Mouse (Mus musculus): ENCODE results near the gene Appl1. TPM values are rescaled to one million over a fixed set of nuclear protein-coding genes. Genes with fewer than 3 reads are reported as not detected.

The Appl1 gene
- 0.41 and 0.78 TPM in 2 replicates for polyA plus RNA-seq (2012; rRNA removed)

GRCm38 (mm10) chr14:26971106-26971789 is at the start of gene Appl1:
TSS of gene Appl1 (minus strand) at chr14:26971232.

GRCm38 (mm10) chr14:26994211-26994741 is 23.2 kb upstream of the Appl1 start, which contains the start of gene Hesx1:
TSS of gene Hesx1 (plus strand) at chr14:26994416.

GRCm38 (mm10) chr14:26894392-26894791 is 76.6 kb downstream of the Appl1 start, which contains the start of gene Asb14:
TSS of gene Asb14 (plus strand) at chr14:26894557.

Other genes starting within 250 kb of the Appl1 start
- gene Asb14, start 76.7 kb downstream of the Appl1 start, polyA plus RNA-seq (2012; rRNA removed), result 0.09 and 0.29 TPM in 2 replicates
- not detected in 2 replicates for gene Hesx1, start 23.2 kb upstream of the Appl1 start, polyA plus RNA-seq (2012; rRNA removed)
- 0.60 and 0.85 TPM in 2 replicates for gene Il17rd, start 67.7 kb upstream of the Appl1 start, polyA plus RNA-seq (2012; rRNA removed)
- 2.5 and 4.0 TPM in 2 replicates for gene Arhgef3, start 143.7 kb upstream of the Appl1 start, polyA plus RNA-seq (2012; rRNA removed)